Mouse (Mus musculus): ENCODE measurements around the gene Lect2. TPM values are rescaled to one million over a fixed set of nuclear protein-coding genes. Genes with fewer than 3 reads are reported as not detected.

Lect2 gene
- polyA plus RNA-seq, 1 experiment from 2014 or later, result 0.27 TPM

DNA sequence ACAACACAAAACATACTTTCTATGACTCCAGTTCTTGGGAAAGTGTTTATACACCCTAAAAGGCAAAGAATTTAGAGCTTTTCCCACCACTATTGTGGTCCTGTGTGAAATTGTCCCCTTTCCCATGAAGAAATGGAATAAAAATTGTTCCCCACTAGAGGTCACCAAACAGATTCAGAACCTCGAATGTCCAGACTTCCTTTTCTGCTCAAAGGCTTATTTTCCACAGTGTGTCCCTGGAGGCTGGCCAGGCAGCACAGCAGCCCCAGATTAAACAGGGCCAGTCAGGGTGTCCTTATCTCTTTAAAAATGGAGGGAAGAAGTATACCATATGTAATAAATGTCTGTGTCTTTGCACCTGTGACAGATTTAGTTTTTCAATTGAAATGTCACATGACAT is 7.7 kb upstream of the Lect2 start:
- WGBS, result 0% methylated on average over 1 of the region's 1 CpGs
- Histone ChIP-seq H3K4me2 (replicated peaks; ENCODE audit: low read depth) (no peak overlapping the region), H3K27me3 (ENCODE audit: control insufficient read depth, insufficient read depth, low read length) (no peaks in the 10 kb centered on the region), H3K27ac (replicated peaks) (no peak overlapping the region), H3K4me3 (ENCODE audit: low read depth, low read length) (no peak overlapping the region), H3K36me3 (ENCODE audit: control insufficient read depth, insufficient read depth, low read length) (no peaks in the 10 kb centered on the region), H3K9ac (ENCODE audit: low read length) (no peak overlapping the region), H3K4me1 (replicated peaks; ENCODE audit: control insufficient read depth, insufficient read depth) (no peaks in the 10 kb centered on the region), H3K9me3 (ENCODE audit: control insufficient read depth, low read length) (no peaks in the 10 kb centered on the region)
- DNase-seq (ENCODE audit: low spot score) (peak; percentile 35), ATAC-seq (ENCODE audit: low FRiP score, low TSS enrichment) (0 out of 2 replicates have a peak, but pooled peaks have one; percentile 45)
- TF ChIP-seq EP300 (optimal IDR thresholded peaks at IDR 0.05) (no peak), CTCF (IDR thresholded peaks at IDR 0.05; ENCODE audit: low read depth) (peak; percentile 77)

DNA sequence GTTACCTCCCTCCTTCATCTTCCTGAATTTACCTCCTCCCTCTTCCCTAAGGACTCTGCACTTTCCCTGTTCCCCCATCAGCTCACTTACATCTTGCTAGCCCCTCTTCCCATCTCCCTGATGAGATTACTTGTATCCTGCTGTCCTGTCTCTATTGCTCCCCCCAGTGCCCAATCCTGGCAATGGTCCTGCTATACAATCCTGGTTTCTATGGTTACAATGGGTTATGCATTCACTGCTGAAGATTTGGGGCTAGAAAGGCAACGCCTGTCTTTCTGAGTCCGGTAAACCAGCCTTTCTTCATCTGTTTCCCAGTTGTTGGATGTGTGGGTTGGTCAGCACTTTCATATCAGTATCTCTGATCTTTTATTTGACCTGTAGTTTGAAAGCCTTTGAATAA is 6.1 kb upstream of the Lect2 start:
- 26% methylated on average over 2 of the region's 2 CpGs for WGBS
- Histone ChIP-seq H3K27me3 (ENCODE audit: control insufficient read depth, insufficient read depth, low read length) (no peaks in the 10 kb centered on the region), H3K9ac (ENCODE audit: low read length) (no peak overlapping the region), H3K4me2 (replicated peaks; ENCODE audit: low read depth) (no peak overlapping the region), H3K9me3 (ENCODE audit: control insufficient read depth, low read length) (no peaks in the 10 kb centered on the region), H3K27ac (replicated peaks) (no peak overlapping the region), H3K4me3 (ENCODE audit: low read depth, low read length) (no peak overlapping the region), H3K36me3 (ENCODE audit: control insufficient read depth, insufficient read depth, low read length) (no peaks in the 10 kb centered on the region), H3K4me1 (replicated peaks; ENCODE audit: control insufficient read depth, insufficient read depth) (no peaks in the 10 kb centered on the region)
- peak; percentile 66 for TF ChIP-seq CTCF (IDR thresholded peaks at IDR 0.05; ENCODE audit: low read depth)
- no peak for TF ChIP-seq EP300 (optimal IDR thresholded peaks at IDR 0.05)
- ATAC-seq (ENCODE audit: low FRiP score, low TSS enrichment) (no peak), DNase-seq (ENCODE audit: low spot score) (peak; percentile 35)

DNA sequence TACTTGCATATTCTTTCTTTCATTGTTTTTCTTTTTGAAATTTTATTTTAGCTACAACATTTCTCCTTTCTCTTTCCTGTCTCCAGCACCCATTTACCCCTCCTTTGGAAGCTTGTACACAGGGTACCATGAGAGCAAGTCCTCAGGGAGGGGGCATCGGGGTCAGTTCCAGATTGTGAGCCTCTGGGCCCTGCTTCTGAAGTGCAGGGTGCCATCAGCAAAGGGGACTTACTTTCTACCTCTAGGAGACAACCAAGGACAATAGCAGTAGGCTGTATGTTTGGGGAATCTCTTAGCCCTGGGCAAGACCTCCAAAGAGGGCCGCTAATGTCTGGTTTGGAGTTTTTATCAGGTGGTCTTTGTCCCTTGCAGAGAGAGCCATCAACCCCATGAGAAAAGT is 5.6 kb upstream of the Lect2 start:
- Histone ChIP-seq H3K27ac (replicated peaks) (no peak overlapping the region), H3K36me3 (ENCODE audit: control insufficient read depth, insufficient read depth, low read length) (no peaks in the 10 kb centered on the region), H3K27me3 (ENCODE audit: control insufficient read depth, insufficient read depth, low read length) (no peaks in the 10 kb centered on the region), H3K4me2 (replicated peaks; ENCODE audit: low read depth) (no peak overlapping the region), H3K9ac (ENCODE audit: low read length) (no peak overlapping the region), H3K4me1 (replicated peaks; ENCODE audit: control insufficient read depth, insufficient read depth) (no peaks in the 10 kb centered on the region), H3K4me3 (ENCODE audit: low read depth, low read length) (no peak overlapping the region), H3K9me3 (ENCODE audit: control insufficient read depth, low read length) (no peaks in the 10 kb centered on the region)
- TF ChIP-seq CTCF (IDR thresholded peaks at IDR 0.05; ENCODE audit: low read depth) (no peak), EP300 (optimal IDR thresholded peaks at IDR 0.05) (no peak)
- WGBS, result 57% methylated on average over 2 of the region's 2 CpGs
- DNase-seq (ENCODE audit: low spot score), result no peak
- ATAC-seq (ENCODE audit: low FRiP score, low TSS enrichment), result no peak

DNA sequence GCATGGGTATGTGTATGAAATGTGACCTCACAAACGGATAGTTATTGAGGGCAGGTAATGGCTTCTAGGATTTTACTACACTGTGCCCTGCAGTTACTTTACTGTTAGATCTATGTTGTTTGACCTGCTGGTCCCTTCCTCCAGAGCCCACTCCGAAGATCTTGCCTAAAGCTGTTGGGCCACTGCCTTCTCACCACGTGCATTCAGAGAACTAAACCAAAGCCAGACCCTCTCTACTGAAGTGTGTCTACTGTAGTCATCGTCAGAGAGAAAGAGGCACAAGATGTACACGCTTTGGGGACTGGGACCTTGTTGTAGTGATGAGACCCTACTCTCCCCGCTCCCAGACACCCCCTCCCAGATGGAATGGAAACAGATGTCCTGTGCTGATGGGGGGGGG is 3.4 kb upstream of the Lect2 start:
- TF ChIP-seq CTCF (IDR thresholded peaks at IDR 0.05; ENCODE audit: low read depth) (no peak), EP300 (optimal IDR thresholded peaks at IDR 0.05) (no peak)
- H3K9me3 ChIP-seq (ENCODE audit: control insufficient read depth, low read length), result no peaks in the 10 kb centered on the region
- no peak for DNase-seq (ENCODE audit: low spot score)
- no peak overlapping the region for H3K9ac ChIP-seq (ENCODE audit: low read length)
- WGBS, result 88% methylated on average over 6 of the region's 6 CpGs
- H3K36me3 ChIP-seq (ENCODE audit: control insufficient read depth, insufficient read depth, low read length), result no peaks in the 10 kb centered on the region
- no peak overlapping the region for H3K4me2 ChIP-seq (replicated peaks; ENCODE audit: low read depth)
- no peak overlapping the region for H3K27ac ChIP-seq (replicated peaks)
- H3K27me3 ChIP-seq (ENCODE audit: control insufficient read depth, insufficient read depth, low read length), result no peaks in the 10 kb centered on the region
- H3K4me1 ChIP-seq (replicated peaks; ENCODE audit: control insufficient read depth, insufficient read depth), result no peaks in the 10 kb centered on the region
- no peak overlapping the region for H3K4me3 ChIP-seq (ENCODE audit: low read depth, low read length)
- ATAC-seq (ENCODE audit: low FRiP score, low TSS enrichment), result no peak

DNA sequence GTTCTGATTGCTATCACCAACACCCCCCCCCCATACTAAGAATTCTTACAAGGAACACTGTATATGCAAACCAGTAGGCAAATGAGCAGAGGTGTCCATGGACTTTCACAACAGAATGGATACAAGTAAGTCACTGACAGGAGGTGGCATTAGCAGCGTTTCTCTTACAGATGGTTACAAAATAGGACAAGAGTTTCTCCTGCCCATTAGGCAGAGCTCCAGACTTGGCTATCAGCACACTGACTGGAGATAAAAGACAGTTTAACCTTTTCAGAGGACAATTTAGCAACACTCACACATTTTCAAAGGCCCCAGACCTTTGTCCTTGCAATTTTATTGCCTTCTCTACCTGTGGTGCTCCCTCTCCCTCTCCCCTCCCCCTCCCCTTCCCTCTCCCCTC is 2.3 kb upstream of the Lect2 start:
- H3K36me3 ChIP-seq (ENCODE audit: control insufficient read depth, insufficient read depth, low read length), result no peaks in the 10 kb centered on the region
- 29% methylated on average over 1 of the region's 1 CpGs for WGBS
- no peaks in the 10 kb centered on the region for H3K4me1 ChIP-seq (replicated peaks; ENCODE audit: control insufficient read depth, insufficient read depth)
- ATAC-seq (ENCODE audit: low FRiP score, low TSS enrichment), result no peak
- no peak overlapping the region for H3K4me3 ChIP-seq (ENCODE audit: low read depth, low read length)
- H3K4me2 ChIP-seq (replicated peaks; ENCODE audit: low read depth), result no peak overlapping the region
- no peak overlapping the region for H3K9ac ChIP-seq (ENCODE audit: low read length)
- no peaks in the 10 kb centered on the region for H3K9me3 ChIP-seq (ENCODE audit: control insufficient read depth, low read length)
- TF ChIP-seq EP300 (optimal IDR thresholded peaks at IDR 0.05) (no peak), CTCF (IDR thresholded peaks at IDR 0.05; ENCODE audit: low read depth) (no peak)
- DNase-seq (ENCODE audit: low spot score), result no peak
- H3K27ac ChIP-seq (replicated peaks), result no peak overlapping the region
- H3K27me3 ChIP-seq (ENCODE audit: control insufficient read depth, insufficient read depth, low read length), result no peaks in the 10 kb centered on the region

DNA sequence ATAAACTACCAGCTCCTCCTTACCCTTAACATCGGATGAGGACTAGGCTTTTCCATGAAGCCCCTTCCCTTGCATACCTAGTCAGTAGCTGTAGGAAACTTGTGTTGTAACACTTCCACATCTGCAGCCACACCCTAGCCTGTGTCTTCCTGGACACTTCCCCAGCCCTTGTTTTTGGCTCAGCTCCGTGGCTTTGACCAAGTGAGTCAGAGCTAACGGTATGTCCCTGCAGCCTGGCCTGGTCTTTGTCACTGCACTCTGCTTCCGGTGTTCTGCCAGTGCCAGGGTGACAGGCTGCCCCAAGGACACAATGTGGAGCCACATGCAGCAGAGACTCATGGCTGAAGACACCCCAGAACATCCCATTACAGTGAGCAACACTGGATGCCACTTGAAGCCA is 1.1 kb upstream of the Lect2 start:
- Histone ChIP-seq H3K36me3 (ENCODE audit: control insufficient read depth, insufficient read depth, low read length) (no peaks in the 10 kb centered on the region), H3K27ac (replicated peaks) (no peak overlapping the region), H3K4me2 (replicated peaks; ENCODE audit: low read depth) (no peak overlapping the region), H3K9me3 (ENCODE audit: control insufficient read depth, low read length) (no peaks in the 10 kb centered on the region), H3K4me3 (ENCODE audit: low read depth, low read length) (no peak overlapping the region), H3K4me1 (replicated peaks; ENCODE audit: control insufficient read depth, insufficient read depth) (no peaks in the 10 kb centered on the region), H3K9ac (ENCODE audit: low read length) (no peak overlapping the region), H3K27me3 (ENCODE audit: control insufficient read depth, insufficient read depth, low read length) (no peaks in the 10 kb centered on the region)
- no peak for TF ChIP-seq CTCF (IDR thresholded peaks at IDR 0.05; ENCODE audit: low read depth)
- no peak for TF ChIP-seq EP300 (optimal IDR thresholded peaks at IDR 0.05)
- ATAC-seq (ENCODE audit: low FRiP score, low TSS enrichment) (no peak), DNase-seq (ENCODE audit: low spot score) (no peak)
- 35% methylated on average over 4 of the region's 4 CpGs for WGBS

Measured in stomach, postnatal 0 days (tissue).